Mouse (Mus musculus) bone marrow macrophage, adult 2 months (primary cell): ENCODE measurements around the gene Osbpl6.

Experiments
- CTCF ChIP-seq: IDR thresholded peaks from 2 replicates; pipeline ENCODE4 v1.5.1; 2012; ENCODE audit warnings: low read depth, mild to moderate bottlenecking, low read length, moderate library complexity
- POLR2A ChIP-seq: IDR thresholded peaks from 2 replicates; pipeline ENCODE4 v1.6.1; 2012; ENCODE audit warnings: mild to moderate bottlenecking, low read depth, low read length, borderline replicate concordance

GRCm38 (mm10) chr2:76597521-76597920, 191.2 kb downstream of the Osbpl6 start:
- TF ChIP-seq POLR2A (no peak), CTCF (no peak)
